Mouse (Mus musculus) retina, adult 2 months (tissue): ENCODE results near the gene Slc18a2.

Source experiments
- DNase-seq: peaks from one replicate; pipeline ENCODE4 v3.0.0-alpha.2; 2012; ENCODE audit warnings: low read depth, low spot score

Gene Slc18a2

GRCm38 (mm10) chr19:59260718-59261442, at the start of gene Slc18a2:
Slc18a2 (plus strand) TSS chr19:59260896.
- DNase-seq: no peak

GRCm38 (mm10) chr19:59216891-59217290, 43.8 kb upstream of the Slc18a2 start:
- no peak for DNase-seq

- DNase-seq: no peak
Observed at GRCm38 (mm10) chr19:59218991-59219390, 41.7 kb upstream of the Slc18a2 start, which contains the start of gene Kcnk18. Kcnk18 (plus strand) TSS chr19:59219214.

DNA sequence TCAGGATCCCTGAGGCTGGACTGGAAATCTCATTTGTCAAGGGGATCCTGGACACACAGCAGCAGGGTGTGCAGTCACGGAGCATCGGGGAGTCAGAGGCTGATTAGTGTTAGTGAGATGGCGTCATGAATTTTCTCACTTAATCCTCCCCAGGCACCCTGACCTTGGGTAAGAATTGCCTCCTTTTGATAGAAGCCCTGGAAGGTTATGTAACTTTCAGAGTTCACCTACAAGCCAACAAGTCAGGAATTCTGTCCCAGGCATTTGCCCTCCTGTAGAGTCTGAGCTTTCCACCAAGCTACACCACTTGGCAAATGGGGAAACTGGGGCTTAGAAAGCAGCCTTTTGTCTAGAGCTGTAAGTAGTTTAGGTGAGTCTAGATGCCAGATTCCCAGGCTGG, 39.6 kb upstream of the Slc18a2 start:
- DNase-seq: no peak

GRCm38 (mm10) chr19:59228376-59228775, 32.3 kb upstream of the Slc18a2 start:
- DNase-seq: no peak

GRCm38 (mm10) chr19:59232786-59233185, 27.9 kb upstream of the Slc18a2 start:
- DNase-seq: no peak

DNA sequence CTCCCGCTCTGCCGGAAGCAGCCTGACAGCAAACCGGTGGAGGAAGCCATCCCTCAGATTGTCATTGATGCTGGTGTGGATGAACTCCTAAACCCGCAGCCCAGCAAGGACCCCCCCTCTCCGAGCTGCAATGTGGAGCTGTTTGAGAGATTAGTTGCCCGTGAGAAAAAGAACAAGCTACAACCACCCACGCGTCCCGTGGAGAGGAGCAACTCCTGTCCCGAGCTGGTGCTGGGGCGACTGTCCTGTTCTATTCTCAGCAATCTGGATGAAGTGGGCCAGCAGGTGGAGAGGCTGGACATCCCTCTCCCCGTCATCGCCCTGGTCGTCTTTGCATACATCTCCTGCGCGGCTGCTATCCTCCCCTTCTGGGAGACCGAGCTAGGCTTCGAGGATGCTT, 25.7 kb upstream of the Slc18a2 start:
- no peak for DNase-seq

DNA sequence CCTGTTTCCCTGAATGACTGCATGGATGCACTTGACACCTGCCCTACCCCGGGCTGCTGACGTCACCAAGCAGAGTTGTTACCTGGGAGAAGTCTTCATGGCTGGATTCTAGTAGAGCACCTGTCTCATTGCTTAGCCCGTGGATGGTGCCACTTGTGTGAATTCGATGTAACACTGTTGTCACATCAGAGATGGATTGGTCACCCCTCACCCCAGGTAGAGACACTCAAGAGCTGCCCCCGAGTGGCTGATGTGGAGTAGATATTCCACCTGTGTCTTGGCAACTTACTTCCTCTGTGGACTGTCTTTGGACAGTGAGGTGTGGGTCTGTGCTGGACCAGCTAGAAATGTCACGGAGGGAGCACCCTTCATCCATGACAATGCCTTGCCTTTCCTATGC, 24.6 kb upstream of the Slc18a2 start:
- no peak for DNase-seq

GRCm38 (mm10) chr19:59238630-59239029, 22.1 kb upstream of the Slc18a2 start:
- no peak for DNase-seq

GRCm38 (mm10) chr19:59239124-59239817, 21.4 kb upstream of the Slc18a2 start:
- peak; percentile 46 for DNase-seq

- DNase-seq: no peak
Observed at GRCm38 (mm10) chr19:59241987-59242386, 18.7 kb upstream of the Slc18a2 start.

- DNase-seq: no peak
Observed at GRCm38 (mm10) chr19:59243057-59243456, 17.6 kb upstream of the Slc18a2 start.

DNA sequence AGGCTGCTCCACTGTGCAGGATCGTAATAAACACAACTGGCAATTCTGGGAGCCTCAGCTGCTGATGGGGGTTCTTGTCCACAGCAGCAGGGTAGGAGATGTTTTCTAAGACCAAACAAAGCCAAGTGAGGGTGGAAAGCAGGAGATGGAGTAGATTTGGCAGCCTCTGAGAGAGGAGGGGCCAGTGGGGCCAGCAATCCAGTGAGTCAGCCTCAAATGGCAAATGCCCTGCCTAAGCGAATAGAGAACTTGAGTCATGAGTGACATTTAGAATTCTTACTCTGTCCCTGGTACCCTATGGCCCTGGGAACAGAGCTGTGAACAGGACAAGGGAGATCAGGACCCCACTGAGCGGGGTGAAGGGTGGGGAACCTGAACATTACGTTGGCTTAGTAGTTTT, 12.6 kb upstream of the Slc18a2 start:
- no peak for DNase-seq

- DNase-seq: no peak
Observed at GRCm38 (mm10) chr19:59248553-59249286, 12.0 kb upstream of the Slc18a2 start.

DNA sequence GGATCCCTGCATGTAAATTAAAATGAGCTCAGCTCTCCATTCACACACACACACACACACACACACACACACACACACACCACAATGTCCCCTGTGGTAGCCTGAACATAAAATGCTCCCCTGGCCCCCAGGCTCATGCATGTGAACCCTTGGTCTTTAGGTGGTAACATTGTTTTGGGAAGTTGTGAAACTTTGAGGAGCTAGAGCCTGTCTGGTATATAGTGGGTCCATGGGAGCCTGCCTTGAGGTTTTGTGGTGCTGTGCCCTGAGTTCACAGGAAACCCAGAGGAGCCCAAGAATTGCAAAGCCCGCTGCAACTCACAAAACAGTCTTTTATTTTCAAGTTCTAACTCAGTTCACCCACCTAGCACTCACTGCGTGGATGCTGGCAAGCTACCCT, 8.0 kb upstream of the Slc18a2 start:
- no peak for DNase-seq

- DNase-seq: no peak
Observed at GRCm38 (mm10) chr19:59259633-59260032, 1.1 kb upstream of the Slc18a2 start.

DNA sequence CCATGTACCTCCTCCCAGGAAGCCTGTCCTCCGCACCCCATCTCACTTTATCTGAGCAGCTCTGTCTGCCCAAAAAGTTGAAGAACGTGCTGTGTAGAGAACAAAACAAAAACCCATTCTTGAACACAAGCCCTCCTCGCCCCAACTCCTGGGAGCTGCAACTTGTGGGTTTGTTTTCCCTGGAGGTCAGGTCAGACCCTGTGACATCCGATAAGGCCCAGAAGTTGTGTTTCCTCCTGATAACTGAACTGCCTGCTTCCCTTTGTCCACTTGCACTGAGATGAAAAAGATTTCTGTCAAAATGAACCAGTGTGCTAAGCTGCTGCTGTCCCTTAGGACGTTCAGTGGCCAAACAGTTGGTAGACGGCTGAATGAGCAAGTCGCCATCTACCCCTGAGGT, 908 bp downstream of the Slc18a2 start:
- DNase-seq: no peak

DNA sequence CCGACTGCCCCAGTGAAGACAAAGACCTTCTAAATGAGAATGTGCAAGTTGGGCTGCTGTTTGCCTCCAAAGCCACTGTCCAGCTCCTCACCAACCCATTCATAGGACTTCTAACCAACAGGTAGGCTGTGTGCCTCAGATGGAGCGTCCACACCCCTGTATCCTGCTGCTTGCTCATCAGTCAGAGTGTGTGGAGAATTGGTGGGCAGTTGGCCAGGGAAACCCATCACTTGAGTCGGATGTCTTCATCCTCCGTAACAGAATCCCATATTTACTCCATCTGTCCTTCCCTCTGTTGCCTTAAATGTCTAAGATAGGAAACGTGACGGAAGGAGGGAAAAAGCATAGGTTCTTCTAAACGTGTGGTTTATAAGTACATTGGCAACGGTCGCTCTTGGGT, 2.5 kb downstream of the Slc18a2 start:
- DNase-seq: no peak

DNA sequence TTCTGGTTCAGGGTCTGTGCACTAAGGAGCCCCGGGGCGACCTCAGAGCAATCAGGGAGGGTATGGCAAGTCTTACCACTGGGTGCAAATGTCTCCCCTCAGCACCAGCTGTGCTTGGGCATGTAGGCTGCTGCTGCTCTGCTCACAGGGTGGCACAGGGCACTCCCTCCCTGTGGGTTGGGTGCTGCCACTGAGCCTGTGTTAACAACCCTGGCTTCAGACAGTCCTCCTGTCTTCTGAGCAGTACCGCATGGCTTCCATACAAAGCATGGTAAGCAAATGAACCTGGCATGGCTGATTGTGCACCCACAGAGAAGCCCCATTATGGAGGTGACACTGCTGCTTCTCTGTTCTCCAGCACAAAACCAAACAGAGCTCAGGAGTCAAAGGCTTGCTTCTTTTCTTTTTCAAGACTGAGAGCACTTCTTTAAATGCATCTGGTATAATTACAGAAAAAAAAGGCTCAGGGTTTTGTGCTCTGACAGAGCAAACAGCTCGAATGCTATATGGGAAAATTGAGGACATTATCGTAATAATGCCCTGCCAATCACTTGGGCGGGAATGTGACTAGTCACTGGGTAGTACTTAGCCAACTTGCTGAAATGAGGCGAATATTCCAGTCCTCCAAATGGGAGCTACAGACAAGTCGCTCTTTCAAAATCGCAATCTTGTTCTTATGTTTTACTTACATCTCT, 4.3 kb downstream of the Slc18a2 start:
- no peak for DNase-seq

GRCm38 (mm10) chr19:59265907-59266306, 5.2 kb downstream of the Slc18a2 start:
- no peak for DNase-seq

- DNase-seq: no peak
Observed at GRCm38 (mm10) chr19:59267417-59267963, 6.8 kb downstream of the Slc18a2 start.

- no peak for DNase-seq
Observed at GRCm38 (mm10) chr19:59273190-59273589, 12.5 kb downstream of the Slc18a2 start.
